In genomic region chr8:123211876-123212275, GRCm38 (mm10) we compare ENCODE assay signal across 8 mouse cellular contexts. TPM values are rescaled to one million over a fixed set of nuclear protein-coding genes. Genes with fewer than 3 reads are reported as not detected.
DNase-seq lines count a peak whose midpoint lies in the region; ATAC-seq and TF ChIP-seq lines count a peak whose summit lies in the region.

No protein-coding gene starts in this region.

- H3K27me3 ChIP-seq in kidney, embryonic 16.5 days (ENCODE audit: insufficient read depth, low read length) = no peaks in the 10 kb centered on the region
- H3K27me3 ChIP-seq in hindbrain, embryonic 16.5 days (replicated peaks; ENCODE audit: control insufficient read depth, insufficient read depth, low read length) = no peaks in the 10 kb centered on the region
- H3K27me3 ChIP-seq in midbrain, postnatal 0 days (ENCODE audit: insufficient read depth, low read length) = no peaks in the 10 kb centered on the region

- peaks cover 21% of the 10 kb centered on the region for H3K36me3 ChIP-seq in kidney, embryonic 16.5 days (ENCODE audit: insufficient read depth, low read length)
- H3K36me3 ChIP-seq in hindbrain, embryonic 16.5 days (ENCODE audit: control insufficient read depth, insufficient read depth, low read length) = peaks cover 22% of the 10 kb centered on the region
- peaks cover 34% of the 10 kb centered on the region for H3K36me3 ChIP-seq in midbrain, postnatal 0 days (ENCODE audit: insufficient read depth, low read length)

- intact Hi-C loops in left cerebral cortex, postnatal 10 days (cut with DNase I) = no loop called here

- H3K4me3 ChIP-seq in kidney, embryonic 16.5 days (ENCODE audit: low read length) = peak overlapping the region; percentile 69
- H3K4me3 ChIP-seq in bone marrow, adult 2 months (replicated peaks; ENCODE audit: control insufficient read depth, low read depth, low read length) = peak overlapping the region; percentile 92
- H3K4me3 ChIP-seq in hindbrain, embryonic 16.5 days (ENCODE audit: low read length) = peak overlapping the region; percentile 95
- H3K4me3 ChIP-seq in midbrain, postnatal 0 days (ENCODE audit: low read depth, low read length) = peak overlapping the region; percentile 90

- H3K4me2 ChIP-seq in kidney, embryonic 16.5 days (replicated peaks; ENCODE audit: low read depth, low read length) = peak overlapping the region; percentile 94
- H3K4me2 ChIP-seq in hindbrain, embryonic 16.5 days (ENCODE audit: low read length) = peak overlapping the region; percentile 90
- H3K4me2 ChIP-seq in midbrain, postnatal 0 days (ENCODE audit: low read depth, low read length, poor library complexity, severe bottlenecking) = peak overlapping the region; percentile 92

- peak overlapping the region; percentile 97 for H3K9ac ChIP-seq in kidney, embryonic 16.5 days (replicated peaks; ENCODE audit: low read length)
- H3K9ac ChIP-seq in hindbrain, embryonic 16.5 days (ENCODE audit: low read depth, low read length) = peak overlapping the region; percentile 96
- H3K9ac ChIP-seq in midbrain, postnatal 0 days (replicated peaks; ENCODE audit: low read length, poor library complexity, severe bottlenecking) = peak overlapping the region; percentile 98

- TF ChIP-seq CTCF in bone marrow, adult 2 months (IDR thresholded peaks at IDR 0.05; ENCODE audit: control insufficient read depth, insufficient read depth, low read length) = no peak
- no peak for TF ChIP-seq CTCF in midbrain, postnatal 0 days (IDR thresholded peaks at IDR 0.05)

- no peak for ATAC-seq in kidney, embryonic 16.5 days (ENCODE audit: low FRiP score, low TSS enrichment)
- no peak for ATAC-seq in hindbrain, embryonic 16.5 days
- ATAC-seq in midbrain, postnatal 0 days (ENCODE audit: low FRiP score) = no peak

- TF ChIP-seq POLR2A in bone marrow, adult 2 months (IDR thresholded peaks at IDR 0.05; ENCODE audit: borderline replicate concordance, control insufficient read depth, low read depth, low read length) = no peak

- no peak overlapping the region for H3K27ac ChIP-seq in kidney, embryonic 16.5 days (ENCODE audit: low read length)
- H3K27ac ChIP-seq in bone marrow, adult 2 months (ENCODE audit: control insufficient read depth, insufficient read depth, low read depth, low read length, poor library complexity) = no peak overlapping the region
- H3K27ac ChIP-seq in hindbrain, embryonic 16.5 days (ENCODE audit: low read depth, low read length) = no peak overlapping the region
- H3K27ac ChIP-seq in midbrain, postnatal 0 days (ENCODE audit: low read depth, low read length) = peak overlapping the region; percentile 77; the same call in 1 of the 2 replicates

- peaks cover 19% of the 10 kb centered on the region for H3K4me1 ChIP-seq in kidney, embryonic 16.5 days (ENCODE audit: insufficient read depth, low read length)
- H3K4me1 ChIP-seq in bone marrow, adult 2 months (ENCODE audit: control insufficient read depth, insufficient read depth, low read length) = peaks cover 3% of the 10 kb centered on the region; the same call in 1 of the 2 replicates
- H3K4me1 ChIP-seq in hindbrain, embryonic 16.5 days (ENCODE audit: control insufficient read depth, insufficient read depth, low read depth, low read length) = peaks cover 19% of the 10 kb centered on the region
- H3K4me1 ChIP-seq in midbrain, postnatal 0 days (ENCODE audit: insufficient read depth, low read length) = peaks cover 14% of the 10 kb centered on the region; the same call in 1 of the 2 replicates

- H3K9me3 ChIP-seq in kidney, embryonic 16.5 days (ENCODE audit: low read length) = no peaks in the 10 kb centered on the region
- H3K9me3 ChIP-seq in hindbrain, embryonic 16.5 days (ENCODE audit: control insufficient read depth, low read length) = no peaks in the 10 kb centered on the region
- no peaks in the 10 kb centered on the region for H3K9me3 ChIP-seq in midbrain, postnatal 0 days (ENCODE audit: low read length)

- 37% methylated on average over 10 of the region's 10 CpGs for WGBS in kidney, embryonic 16.5 days
- WGBS in bone marrow, adult 2 months = 11% methylated on average over 10 of the region's 10 CpGs
- WGBS in hindbrain, embryonic 16.5 days = 48% methylated on average over 10 of the region's 10 CpGs
- WGBS in midbrain, postnatal 0 days = 52% methylated on average over 10 of the region's 10 CpGs

- no peak for DNase-seq in kidney, adult 11 months
- no peak for DNase-seq in midbrain, postnatal 0 days (ENCODE audit: low spot score)
- no peak for DNase-seq in left cerebral cortex, postnatal 10 days (ENCODE audit: extremely low spot score in 1 of 2, low spot score in 2 of 2)
- DNase-seq in embryo, embryonic 10.5 days (ENCODE audit: low spot score) = no peak
- no peak for DNase-seq in cerebellum, adult 8-10 months

RNA-seq across cellular contexts. Expression of gene Chmp1a, which starts 0.7 kb away (rescaled TPM):
- polyA plus RNA-seq in kidney, embryonic 16.5 days (2015; fragmentation: Nextera tagmentation; extraction: Ambion mirVana) = 138 and 147 TPM in 2 replicates
- polyA plus RNA-seq in bone marrow, adult 2 months (2011; ENCODE audit: insufficient read depth, insufficient read length, low replicate concordance, missing spikeins) = 62.6 and 88.7 TPM in 2 replicates
- 221 and 224 TPM in 2 replicates for polyA plus RNA-seq in hindbrain, embryonic 16.5 days (2015; fragmentation: Nextera tagmentation; extraction: Ambion mirVana)
- total RNA-seq in midbrain, postnatal 0 days (2014; rRNA removed) = 206 and 212 TPM in 2 replicates
- 221 and 236 TPM in 2 replicates for polyA plus RNA-seq in midbrain, postnatal 0 days (2015; fragmentation: Nextera tagmentation; extraction: Ambion mirVana)
- 100 to 1,000 TPM; 111 to 130 TPM for total RNA-seq in left cerebral cortex, postnatal 10 days (2021)

RNA-seq across cellular contexts. Expression of gene Spata33, which starts 0.8 kb away (rescaled TPM):
- 5.2 and 7.4 TPM in 2 replicates for polyA plus RNA-seq in kidney, embryonic 16.5 days (2015; fragmentation: Nextera tagmentation; extraction: Ambion mirVana)
- 0.62 TPM in 1 of 2 replicates, not detected in the other for polyA plus RNA-seq in bone marrow, adult 2 months (2011; ENCODE audit: insufficient read depth, insufficient read length, low replicate concordance, missing spikeins)
- 7.0 and 7.1 TPM in 2 replicates for polyA plus RNA-seq in hindbrain, embryonic 16.5 days (2015; fragmentation: Nextera tagmentation; extraction: Ambion mirVana)
- total RNA-seq in midbrain, postnatal 0 days (2014; rRNA removed) = 4.9 and 7.3 TPM in 2 replicates
- 9.2 and 9.3 TPM in 2 replicates for polyA plus RNA-seq in midbrain, postnatal 0 days (2015; fragmentation: Nextera tagmentation; extraction: Ambion mirVana)
- 1 to 10 TPM; 6.3 to 7.5 TPM for total RNA-seq in left cerebral cortex, postnatal 10 days (2021)

RNA-seq across cellular contexts. Expression of gene Cdk10, which starts 12.8 kb away (rescaled TPM):
- 39.8 and 40.1 TPM in 2 replicates for polyA plus RNA-seq in kidney, embryonic 16.5 days (2015; fragmentation: Nextera tagmentation; extraction: Ambion mirVana)
- 32.1 and 71.7 TPM in 2 replicates for polyA plus RNA-seq in bone marrow, adult 2 months (2011; ENCODE audit: insufficient read depth, insufficient read length, low replicate concordance, missing spikeins)
- polyA plus RNA-seq in hindbrain, embryonic 16.5 days (2015; fragmentation: Nextera tagmentation; extraction: Ambion mirVana) = 47.2 and 53.3 TPM in 2 replicates
- total RNA-seq in midbrain, postnatal 0 days (2014; rRNA removed) = 70.3 and 86.5 TPM in 2 replicates
- polyA plus RNA-seq in midbrain, postnatal 0 days (2015; fragmentation: Nextera tagmentation; extraction: Ambion mirVana) = 57.8 and 67.0 TPM in 2 replicates
- total RNA-seq in left cerebral cortex, postnatal 10 days (2021) = 10 to 100 TPM; 69.3 to 69.5 TPM

RNA-seq across cellular contexts. Expression of gene Spata2l, which starts 24.2 kb away (rescaled TPM):
- polyA plus RNA-seq in kidney, embryonic 16.5 days (2015; fragmentation: Nextera tagmentation; extraction: Ambion mirVana) = 7.5 and 8.9 TPM in 2 replicates
- polyA plus RNA-seq in bone marrow, adult 2 months (2011; ENCODE audit: insufficient read depth, insufficient read length, low replicate concordance, missing spikeins) = 2.8 TPM in 1 of 2 replicates, not detected in the other
- polyA plus RNA-seq in hindbrain, embryonic 16.5 days (2015; fragmentation: Nextera tagmentation; extraction: Ambion mirVana) = 13.0 and 13.8 TPM in 2 replicates
- total RNA-seq in midbrain, postnatal 0 days (2014; rRNA removed) = 13.6 and 19.6 TPM in 2 replicates
- 14.3 and 16.8 TPM in 2 replicates for polyA plus RNA-seq in midbrain, postnatal 0 days (2015; fragmentation: Nextera tagmentation; extraction: Ambion mirVana)
- total RNA-seq in left cerebral cortex, postnatal 10 days (2021) = 100 to 1,000 TPM; 111 to 118 TPM

RNA-seq across cellular contexts. Expression of gene Dpep1, which starts 25.8 kb away (rescaled TPM):
- 9.6 and 11.8 TPM in 2 replicates for polyA plus RNA-seq in kidney, embryonic 16.5 days (2015; fragmentation: Nextera tagmentation; extraction: Ambion mirVana)
- 9.7 and 14.2 TPM in 2 replicates for polyA plus RNA-seq in bone marrow, adult 2 months (2011; ENCODE audit: insufficient read depth, insufficient read length, low replicate concordance, missing spikeins)
- 0.68 and 0.72 TPM in 2 replicates for polyA plus RNA-seq in hindbrain, embryonic 16.5 days (2015; fragmentation: Nextera tagmentation; extraction: Ambion mirVana)
- 0.38 and 0.60 TPM in 2 replicates for total RNA-seq in midbrain, postnatal 0 days (2014; rRNA removed)
- polyA plus RNA-seq in midbrain, postnatal 0 days (2015; fragmentation: Nextera tagmentation; extraction: Ambion mirVana) = 0.11 and 0.33 TPM in 2 replicates
- total RNA-seq in left cerebral cortex, postnatal 10 days (2021) = not detected
